Comparison of ENCODE assay signal across 9 mouse cellular contexts in genomic region chr17:24485090-24485860, GRCm38 (mm10). TPM values are rescaled to one million over a fixed set of nuclear protein-coding genes. Genes with fewer than 3 reads are reported as not detected.
DNase-seq lines count a peak whose midpoint lies in the region; ATAC-seq and TF ChIP-seq lines count a peak whose summit lies in the region.
"Had no signal": no experiment of that assay in that cellular context is flagged by ENCODE, and none has a peak within 500 bp of the region (broad histone marks: within the 10 kb centered on the region; RNA-seq: fewer than 3 reads in every experiment).

No protein-coding gene starts in this region.

- no peak overlapping the region for H3K9ac ChIP-seq in lung, embryonic 14.5 days
- H3K9ac ChIP-seq in hindbrain, embryonic 13.5 days: peak overlapping the region; percentile 58
- H3K9ac ChIP-seq in neural tube, embryonic 13.5 days: peak overlapping the region; percentile 51
- no peak overlapping the region for H3K9ac ChIP-seq in liver, postnatal 0 days (replicated peaks)

- H3K4me2 ChIP-seq in lung, embryonic 14.5 days: no peak overlapping the region
- peak overlapping the region; percentile 21; the same call in 1 of the 2 replicates for H3K4me2 ChIP-seq in hindbrain, embryonic 13.5 days
- peak overlapping the region; percentile 21 for H3K4me2 ChIP-seq in neural tube, embryonic 13.5 days
- no peak overlapping the region for H3K4me2 ChIP-seq in liver, postnatal 0 days (ENCODE audit: low read depth, low read length)

- no peaks in the 10 kb centered on the region for H3K9me3 ChIP-seq in lung, embryonic 14.5 days (ENCODE audit: low read depth, low read length)
- no peaks in the 10 kb centered on the region for H3K9me3 ChIP-seq in hindbrain, embryonic 13.5 days
- no peaks in the 10 kb centered on the region for H3K9me3 ChIP-seq in neural tube, embryonic 13.5 days
- no peaks in the 10 kb centered on the region for H3K9me3 ChIP-seq in liver, postnatal 0 days (ENCODE audit: low read length)

- no peak for TF ChIP-seq CTCF in lung, embryonic 14.5 days (IDR thresholded peaks at IDR 0.05; ENCODE audit: low read depth)
- TF ChIP-seq CTCF in liver, postnatal 0 days (IDR thresholded peaks at IDR 0.05; ENCODE audit: low read depth): no peak

- 41% methylated on average over 11 of the region's 11 CpGs for WGBS in lung, embryonic 14.5 days
- 46% methylated on average over 10 of the region's 11 CpGs for WGBS in hindbrain, embryonic 13.5 days
- 42% methylated on average over 11 of the region's 11 CpGs for WGBS in neural tube, embryonic 13.5 days
- WGBS in liver, postnatal 0 days (ENCODE audit: insufficient replicate concordance): 50% methylated on average over 11 of the region's 11 CpGs

- 0 out of 2 replicates have a peak, but pooled peaks cover 4% of the 10 kb centered on the region for H3K4me1 ChIP-seq in lung, embryonic 14.5 days (ENCODE audit: insufficient read depth)
- H3K4me1 ChIP-seq in hindbrain, embryonic 13.5 days (replicated peaks): peaks cover 33% of the 10 kb centered on the region
- H3K4me1 ChIP-seq in neural tube, embryonic 13.5 days (replicated peaks): peaks cover 33% of the 10 kb centered on the region
- H3K4me1 ChIP-seq in liver, postnatal 0 days (ENCODE audit: insufficient read depth): peaks cover 10% of the 10 kb centered on the region

- DNase-seq in cerebellum, adult 11-12 months: peak; percentile 46
- DNase-seq in cerebellum, adult 8-10 months: no peak
- peak; percentile 60 for DNase-seq in lung, embryonic 14.5 days
- no peak for DNase-seq in lung, postnatal 14 days
- no peak for DNase-seq in liver, postnatal 0 days

- H3K27ac ChIP-seq in lung, embryonic 14.5 days (ENCODE audit: low read depth): no peak overlapping the region
- peak overlapping the region; percentile 85 for H3K27ac ChIP-seq in hindbrain, embryonic 13.5 days
- H3K27ac ChIP-seq in neural tube, embryonic 13.5 days (replicated peaks): peak overlapping the region; percentile 52
- H3K27ac ChIP-seq in liver, postnatal 0 days (ENCODE audit: low read depth): no peak overlapping the region
- H3K27ac ChIP-seq: left cerebral cortex, adult 2 months had no signal

- peaks cover 32% of the 10 kb centered on the region for H3K27me3 ChIP-seq in lung, embryonic 14.5 days (ENCODE audit: insufficient read depth, low read length)
- 0 out of 2 replicates have a peak, but pooled peaks cover 4% of the 10 kb centered on the region for H3K27me3 ChIP-seq in hindbrain, embryonic 13.5 days
- H3K27me3 ChIP-seq in neural tube, embryonic 13.5 days: no peaks in the 10 kb centered on the region
- peaks cover 32% of the 10 kb centered on the region for H3K27me3 ChIP-seq in liver, postnatal 0 days (ENCODE audit: insufficient read depth, low read length)

- H3K36me3 ChIP-seq in lung, embryonic 14.5 days (ENCODE audit: insufficient read depth): no peaks in the 10 kb centered on the region
- H3K36me3 ChIP-seq in hindbrain, embryonic 13.5 days: no peaks in the 10 kb centered on the region
- H3K36me3 ChIP-seq in neural tube, embryonic 13.5 days: no peaks in the 10 kb centered on the region
- H3K36me3 ChIP-seq in liver, postnatal 0 days (replicated peaks; ENCODE audit: insufficient read depth, low read length): no peaks in the 10 kb centered on the region

- TF ChIP-seq EP300 in liver, postnatal 0 days (IDR thresholded peaks at IDR 0.05; ENCODE audit: low read depth): no peak

- no peak overlapping the region for H3K4me3 ChIP-seq in lung, embryonic 14.5 days (ENCODE audit: low read depth, low read length)
- H3K4me3 ChIP-seq in hindbrain, embryonic 13.5 days: no peak overlapping the region
- no peak overlapping the region for H3K4me3 ChIP-seq in neural tube, embryonic 13.5 days
- no peak overlapping the region for H3K4me3 ChIP-seq in liver, postnatal 0 days (ENCODE audit: low read depth, low read length)
- H3K4me3 ChIP-seq: left cerebral cortex, adult 2 months had no signal

- no peak for ATAC-seq in lung, embryonic 14.5 days (ENCODE audit: insufficient read depth)
- no peak for ATAC-seq in hindbrain, embryonic 13.5 days (ENCODE audit: low FRiP score)
- no peak for ATAC-seq in neural tube, embryonic 13.5 days (ENCODE audit: low read depth)
- ATAC-seq in liver, postnatal 0 days: no peak
- ATAC-seq in erythroid progenitor cell, adult 5-6 weeks (replicated peaks; ENCODE audit: low FRiP score, poor library complexity, severe bottlenecking): no peak

RNA-seq across cellular contexts. Expression of gene Caskin1, which starts 3.1 kb away (rescaled TPM):
- polyA plus RNA-seq in lung, embryonic 14.5 days (2014; fragmentation: Nextera tagmentation; extraction: Ambion mirVana): 0.93 and 1.1 TPM in 2 replicates
- polyA plus RNA-seq in hindbrain, embryonic 13.5 days (2015; fragmentation: Nextera tagmentation; extraction: Ambion mirVana): 32.8 and 34.3 TPM in 2 replicates
- polyA plus RNA-seq in neural tube, embryonic 13.5 days (2015; fragmentation: Nextera tagmentation; extraction: Ambion mirVana): 35.0 and 35.3 TPM in 2 replicates
- not detected in 2 replicates for polyA plus RNA-seq in liver, postnatal 0 days (2015; fragmentation: Nextera tagmentation; extraction: Ambion mirVana)
- total RNA-seq in erythroid progenitor cell, adult 5-6 weeks (2015; ENCODE audit: low replicate concordance): not detected in 2 replicates
- not detected in 2 replicates for total RNA-seq in erythroid progenitor cell, adult 5-6 weeks (2017; ENCODE audit: low replicate concordance)

RNA-seq across cellular contexts. Expression of gene Mlst8, which starts 6.4 kb away (rescaled TPM):
- 23.8 and 30.2 TPM in 2 replicates for polyA plus RNA-seq in lung, embryonic 14.5 days (2014; fragmentation: Nextera tagmentation; extraction: Ambion mirVana)
- polyA plus RNA-seq in hindbrain, embryonic 13.5 days (2015; fragmentation: Nextera tagmentation; extraction: Ambion mirVana): 35.5 and 36.1 TPM in 2 replicates
- 35.7 and 36.2 TPM in 2 replicates for polyA plus RNA-seq in neural tube, embryonic 13.5 days (2015; fragmentation: Nextera tagmentation; extraction: Ambion mirVana)
- 6.2 and 8.1 TPM in 2 replicates for polyA plus RNA-seq in liver, postnatal 0 days (2015; fragmentation: Nextera tagmentation; extraction: Ambion mirVana)
- total RNA-seq in erythroid progenitor cell, adult 5-6 weeks (2015; ENCODE audit: low replicate concordance): 6.5 and 27.7 TPM in 2 replicates
- total RNA-seq in erythroid progenitor cell, adult 5-6 weeks (2017; ENCODE audit: low replicate concordance): 16.8 and 20.5 TPM in 2 replicates

RNA-seq across cellular contexts. Expression of gene Bricd5, which starts 11.6 kb away (rescaled TPM):
- polyA plus RNA-seq in lung, embryonic 14.5 days (2014; fragmentation: Nextera tagmentation; extraction: Ambion mirVana): 0.37 TPM in 1 of 2 replicates, not detected in the other
- 0.27 and 1.2 TPM in 2 replicates for polyA plus RNA-seq in hindbrain, embryonic 13.5 days (2015; fragmentation: Nextera tagmentation; extraction: Ambion mirVana)
- not detected in 2 replicates for polyA plus RNA-seq in neural tube, embryonic 13.5 days (2015; fragmentation: Nextera tagmentation; extraction: Ambion mirVana)
- polyA plus RNA-seq in liver, postnatal 0 days (2015; fragmentation: Nextera tagmentation; extraction: Ambion mirVana): not detected in 2 replicates
- total RNA-seq in erythroid progenitor cell, adult 5-6 weeks (2015; ENCODE audit: low replicate concordance): not detected in 2 replicates
- 2.1 TPM in 1 of 2 replicates, not detected in the other for total RNA-seq in erythroid progenitor cell, adult 5-6 weeks (2017; ENCODE audit: low replicate concordance)

RNA-seq across cellular contexts. Expression of gene Pgp, which starts 15.1 kb away (rescaled TPM):
- 57.9 and 60.2 TPM in 2 replicates for polyA plus RNA-seq in lung, embryonic 14.5 days (2014; fragmentation: Nextera tagmentation; extraction: Ambion mirVana)
- 55.4 and 56.9 TPM in 2 replicates for polyA plus RNA-seq in hindbrain, embryonic 13.5 days (2015; fragmentation: Nextera tagmentation; extraction: Ambion mirVana)
- 54.9 and 57.4 TPM in 2 replicates for polyA plus RNA-seq in neural tube, embryonic 13.5 days (2015; fragmentation: Nextera tagmentation; extraction: Ambion mirVana)
- 35.6 and 40.9 TPM in 2 replicates for polyA plus RNA-seq in liver, postnatal 0 days (2015; fragmentation: Nextera tagmentation; extraction: Ambion mirVana)
- 28.1 and 48.6 TPM in 2 replicates for total RNA-seq in erythroid progenitor cell, adult 5-6 weeks (2015; ENCODE audit: low replicate concordance)
- 35.8 and 43.4 TPM in 2 replicates for total RNA-seq in erythroid progenitor cell, adult 5-6 weeks (2017; ENCODE audit: low replicate concordance)

RNA-seq across cellular contexts. Expression of gene E4f1, which starts 15.2 kb away (rescaled TPM):
- polyA plus RNA-seq in lung, embryonic 14.5 days (2014; fragmentation: Nextera tagmentation; extraction: Ambion mirVana): 22.3 and 25.2 TPM in 2 replicates
- 41.9 and 43.5 TPM in 2 replicates for polyA plus RNA-seq in hindbrain, embryonic 13.5 days (2015; fragmentation: Nextera tagmentation; extraction: Ambion mirVana)
- polyA plus RNA-seq in neural tube, embryonic 13.5 days (2015; fragmentation: Nextera tagmentation; extraction: Ambion mirVana): 39.7 and 41.6 TPM in 2 replicates
- 4.5 and 6.4 TPM in 2 replicates for polyA plus RNA-seq in liver, postnatal 0 days (2015; fragmentation: Nextera tagmentation; extraction: Ambion mirVana)
- total RNA-seq in erythroid progenitor cell, adult 5-6 weeks (2015; ENCODE audit: low replicate concordance): 34.8 and 64.5 TPM in 2 replicates
- total RNA-seq in erythroid progenitor cell, adult 5-6 weeks (2017; ENCODE audit: low replicate concordance): 24.8 and 28.7 TPM in 2 replicates

Comparison
In these comparisons a context has a peak if more than half of its experiments do, and no peak if none do; other contexts are left out.
1. DNase-seq: peak in cerebellum, adult 11-12 months (single experiment) and lung, embryonic 14.5 days (single experiment); none in cerebellum, adult 8-10 months (single experiment), lung, postnatal 14 days (single experiment) and liver, postnatal 0 days (single experiment).
2. H3K27ac ChIP-seq: peak in hindbrain, embryonic 13.5 days (single experiment) and neural tube, embryonic 13.5 days (single experiment); none in lung, embryonic 14.5 days (single experiment) and liver, postnatal 0 days (single experiment).
3. H3K4me2 ChIP-seq: peak in hindbrain, embryonic 13.5 days (single experiment) and neural tube, embryonic 13.5 days (single experiment); none in lung, embryonic 14.5 days (single experiment) and liver, postnatal 0 days (single experiment).
4. H3K9ac ChIP-seq: peak in hindbrain, embryonic 13.5 days (single experiment) and neural tube, embryonic 13.5 days (single experiment); none in lung, embryonic 14.5 days (single experiment) and liver, postnatal 0 days (single experiment).
5. RNA of gene Caskin1, which starts 3.1 kb away (polyA plus RNA-seq): 35.0 to 35.3 TPM in neural tube, embryonic 13.5 days and 32.8 to 34.3 TPM in hindbrain, embryonic 13.5 days; 0.93 to 1.1 TPM in lung, embryonic 14.5 days and not detected in liver, postnatal 0 days; every median in the first group is over 10 times any median in the second.